Mouse (Mus musculus) forebrain, embryonic 11.5 days (tissue): ENCODE measurements around the gene Drap1. TPM values are rescaled to one million over a fixed set of nuclear protein-coding genes. Genes with fewer than 3 reads are reported as not detected.

Experiments
- ATAC-seq: fragments of 200-750 bp; cut with Nextera tagmentation; replicated peaks from 2 replicates; pipeline ENCODE4 v1.8.0; 2017; ENCODE audit warnings: moderate TSS enrichment; ENCODE audit not compliant: low FRiP score
- DNase-seq: peaks from one replicate; pipeline ENCODE4 v3.0.0-alpha.2; 2017; ENCODE audit warnings: low spot score
- H3K27ac ChIP-seq: fragments of 300-500 bp; sonication (generic); 2 replicates; pipeline ENCODE4 v1.5.1; 2014; ENCODE audit warnings: low read depth, low read length
- H3K27me3 ChIP-seq: fragments of 300-500 bp; sonication (generic); 2 replicates; pipeline ENCODE4 v1.6.1; 2014; ENCODE audit warnings: mild to moderate bottlenecking, low read length, mixed read lengths; ENCODE audit not compliant: control insufficient read depth, insufficient read depth
- H3K36me3 ChIP-seq: fragments of 300-500 bp; sonication (generic); 2 replicates; pipeline ENCODE4 v1.6.1; 2014; ENCODE audit warnings: mild to moderate bottlenecking, low read length, moderate library complexity, mixed read lengths; ENCODE audit not compliant: control insufficient read depth, insufficient read depth
- H3K4me1 ChIP-seq: fragments of 300-500 bp; sonication (generic); replicated peaks from 2 replicates; pipeline ENCODE4 v1.6.1; 2014; ENCODE audit warnings: low read length, mixed read lengths; ENCODE audit not compliant: control insufficient read depth, insufficient read depth
- H3K4me2 ChIP-seq: fragments of 300-500 bp; sonication (generic); 2 replicates; pipeline ENCODE4 v1.6.1; 2014; ENCODE audit warnings: low read depth, mild to moderate bottlenecking, low read length, moderate library complexity, mixed read lengths; ENCODE audit not compliant: severe bottlenecking
- H3K4me3 ChIP-seq: fragments of 300-500 bp; sonication (generic); 2 replicates; pipeline ENCODE4 v1.5.1; 2014; ENCODE audit warnings: low read depth, low read length
- H3K9ac ChIP-seq: fragments of 300-500 bp; sonication (generic); 2 replicates; pipeline ENCODE4 v1.6.1; 2014; ENCODE audit warnings: low read length
- H3K9me3 ChIP-seq: fragments of 300-500 bp; sonication (generic); 2 replicates; pipeline ENCODE4 v1.6.1; 2016; ENCODE audit warnings: low read length, mixed read lengths; ENCODE audit not compliant: control insufficient read depth
- WGBS: fragments of 180-500 bp; shearing (Covaris S2); extraction: QIAGEN DNeasy Blood & Tissue Kit; methylation state at CpG from one replicate; pipeline ENCODE4 v1.1.7; 2014; 5-methylcytosine and 5-hydroxymethylcytosine counted together
- polyA plus RNA-seq: library from polyadenylated mRNA; unstranded; fragments of >200 nt; fragmentation: Nextera tagmentation; extraction: Ambion mirVana; gene quantifications from 2 replicates; pipeline ENCODE4 v1.2.1, GENCODE M21; 2014

The Drap1 gene
- polyA plus RNA-seq, 1 experiment from 2014 or later = 202 TPM

DNA sequence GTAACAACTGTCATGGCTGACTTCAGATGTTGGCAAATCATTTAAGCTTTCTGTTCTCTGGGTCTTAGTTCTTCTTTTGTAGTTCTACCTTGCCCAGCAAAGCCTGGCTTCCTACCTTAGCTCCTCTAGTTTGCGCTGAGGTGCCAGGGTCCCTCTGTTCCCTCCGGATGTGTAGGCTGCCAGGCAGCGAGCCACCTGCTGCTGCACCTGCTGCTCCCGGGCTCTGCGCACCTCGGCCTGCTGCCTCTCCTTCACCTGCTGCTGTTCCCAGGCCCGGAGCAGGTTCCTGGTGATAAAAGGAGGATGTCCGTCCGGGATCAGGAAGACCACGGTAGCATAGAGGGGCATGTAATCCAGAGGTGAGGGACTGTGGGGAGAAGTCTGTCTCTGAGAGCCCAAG, 30.6 kb downstream of the Drap1 start:
- ATAC-seq (no peak), DNase-seq (no peak)
- H3K27ac ChIP-seq = no peak overlapping the region
- no peak overlapping the region for H3K4me2 ChIP-seq
- WGBS = 60% methylated on average over 10 of the region's 10 CpGs
- H3K27me3 ChIP-seq = no peaks in the 10 kb centered on the region
- H3K9me3 ChIP-seq = no peaks in the 10 kb centered on the region
- H3K9ac ChIP-seq = no peak overlapping the region
- no peaks in the 10 kb centered on the region; the same call in 1 of the 2 replicates for H3K36me3 ChIP-seq
- no peak overlapping the region for H3K4me3 ChIP-seq
- peaks cover 8% of the 10 kb centered on the region for H3K4me1 ChIP-seq

- Histone ChIP-seq H3K27ac (no peak overlapping the region), H3K4me2 (no peak overlapping the region), H3K4me3 (no peak overlapping the region), H3K4me1 (peaks cover 8% of the 10 kb centered on the region), H3K36me3 (no peaks in the 10 kb centered on the region; the same call in 1 of the 2 replicates), H3K9me3 (no peaks in the 10 kb centered on the region), H3K27me3 (no peaks in the 10 kb centered on the region), H3K9ac (no peak overlapping the region)
- ATAC-seq (no peak), DNase-seq (no peak)
- 76% methylated on average over 4 of the region's 4 CpGs for WGBS
Measured at GRCm38 (mm10) chr19:5392892-5393291, 31.9 kb downstream of the Drap1 start.

DNA sequence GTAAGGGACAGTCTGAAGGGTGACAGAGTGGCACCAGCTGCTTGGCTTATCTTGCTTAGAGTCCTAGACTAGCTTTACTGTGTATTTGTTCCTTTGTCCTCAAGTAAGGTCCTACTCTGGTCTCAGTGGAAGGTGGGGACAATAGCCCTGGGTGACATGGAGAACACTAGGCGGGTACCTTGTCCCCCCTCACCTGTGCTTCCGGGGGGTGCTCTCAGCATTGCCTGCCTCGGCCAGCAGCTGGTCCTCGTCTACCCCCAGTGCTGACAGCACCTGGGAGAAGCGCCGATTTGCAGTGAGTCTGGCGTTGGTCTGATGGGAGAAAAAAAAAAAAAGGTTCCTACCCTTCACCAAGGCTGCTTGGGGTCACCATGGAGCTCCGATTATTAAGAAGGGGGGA, 34.4 kb downstream of the Drap1 start:
- no peak overlapping the region; the same call in 1 of the 2 replicates for H3K4me2 ChIP-seq

DNA sequence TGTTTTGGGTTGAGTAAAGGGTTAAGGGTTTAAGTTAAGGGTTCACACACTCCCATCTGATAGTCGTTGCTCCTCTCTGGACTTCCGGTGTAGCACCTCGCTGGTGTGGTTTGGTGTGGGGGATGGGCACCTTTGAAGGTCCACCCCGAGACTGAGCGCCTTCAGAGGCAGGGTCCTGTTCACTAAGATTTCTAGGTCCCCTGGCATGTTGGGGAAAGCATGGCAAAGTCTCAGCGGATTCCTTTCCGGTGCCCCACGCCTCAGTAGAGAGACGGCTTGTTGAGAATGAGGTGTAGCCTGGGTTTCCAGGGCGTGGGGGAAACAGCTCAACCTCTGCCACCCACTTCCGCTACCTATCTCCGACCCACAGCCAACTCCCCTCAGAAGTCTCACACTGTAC, 35.1 kb downstream of the Drap1 start:
- 62% methylated on average over 12 of the region's 12 CpGs for WGBS
- peaks cover 18% of the 10 kb centered on the region for H3K4me1 ChIP-seq
- H3K27ac ChIP-seq = no peak overlapping the region
- ATAC-seq = no peak
- no peaks in the 10 kb centered on the region for H3K9me3 ChIP-seq
- no peaks in the 10 kb centered on the region for H3K27me3 ChIP-seq
- H3K9ac ChIP-seq = peak overlapping the region; percentile 35; the same call in 1 of the 2 replicates
- DNase-seq = peak; percentile 56
- peak overlapping the region; percentile 99 for H3K4me3 ChIP-seq
- H3K4me2 ChIP-seq = peak overlapping the region; percentile 91
- no peaks in the 10 kb centered on the region; the same call in 1 of the 2 replicates for H3K36me3 ChIP-seq

More for the DNA sequence above, 34.4 kb downstream of the Drap1 start:
- H3K4me1 ChIP-seq = peaks cover 18% of the 10 kb centered on the region
- H3K27me3 ChIP-seq = no peaks in the 10 kb centered on the region
- WGBS = 86% methylated on average over 8 of the region's 8 CpGs
- ATAC-seq (no peak), DNase-seq (no peak)
- no peak overlapping the region for H3K4me3 ChIP-seq
- no peak overlapping the region for H3K9ac ChIP-seq
- H3K9me3 ChIP-seq = no peaks in the 10 kb centered on the region
- no peaks in the 10 kb centered on the region; the same call in 1 of the 2 replicates for H3K36me3 ChIP-seq
- no peak overlapping the region for H3K27ac ChIP-seq

GRCm38 (mm10) chr19:5388588-5389242, 36.1 kb downstream of the Drap1 start, which contains the start of gene Sart1:
Sart1 (minus strand) TSS chr19:5388703.
- Histone ChIP-seq H3K4me3 (peak within 1 kb of the TSS; percentile 99), H3K27me3 (no peaks in the 10 kb centered on the region), H3K9me3 (no peaks in the 10 kb centered on the region), H3K4me2 (peak within 1 kb of the TSS; percentile 91), H3K36me3 (peaks cover 7% of the 10 kb centered on the region; the same call in 1 of the 2 replicates), H3K27ac (peak within 1 kb of the TSS; percentile 66; the same call in 1 of the 2 replicates), H3K9ac (peak within 1 kb of the TSS; percentile 87), H3K4me1 (peaks cover 18% of the 10 kb centered on the region)
- WGBS = 2% methylated on average over 42 of the region's 43 CpGs
- peak; percentile 96 for DNase-seq
- peak; percentile 96 for ATAC-seq

- ATAC-seq (peak; percentile 69), DNase-seq (peak; percentile 76)
- under 1% methylated on average over 43 of the region's 43 CpGs for WGBS
- peak overlapping the region; percentile 51; the same call in 1 of the 2 replicates for H3K27ac ChIP-seq
- no peaks in the 10 kb centered on the region for H3K27me3 ChIP-seq
- H3K9ac ChIP-seq = peak overlapping the region; percentile 87
- H3K36me3 ChIP-seq = peaks cover 13% of the 10 kb centered on the region; the same call in 1 of the 2 replicates
- H3K9me3 ChIP-seq = no peaks in the 10 kb centered on the region
- H3K4me3 ChIP-seq = peak overlapping the region; percentile 99
- peaks cover 18% of the 10 kb centered on the region for H3K4me1 ChIP-seq
- H3K4me2 ChIP-seq = peak overlapping the region; percentile 91
Measured at GRCm38 (mm10) chr19:5388011-5388441, 36.8 kb downstream of the Drap1 start.

DNA sequence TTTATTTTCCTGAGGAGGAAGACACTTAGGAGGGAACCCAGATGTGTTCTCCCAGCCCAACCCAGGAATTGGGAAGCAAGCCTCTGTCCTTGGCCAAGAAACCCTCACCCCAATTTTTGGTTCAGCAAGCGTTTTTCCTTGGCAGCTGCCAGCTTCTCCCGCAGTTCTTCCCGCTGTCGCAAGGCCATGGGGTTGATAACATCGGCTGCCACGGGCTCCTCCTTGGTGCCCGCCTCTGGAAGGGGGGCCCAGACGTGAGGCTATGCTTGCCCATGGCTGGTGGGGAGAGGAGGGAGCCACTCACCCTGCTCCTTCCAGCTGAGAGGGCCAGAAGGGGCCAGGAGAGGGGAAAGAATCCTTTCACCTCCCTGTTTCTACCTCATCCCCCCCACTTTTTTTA, 40.1 kb downstream of the Drap1 start:
- ATAC-seq = no peak
- no peak overlapping the region for H3K4me2 ChIP-seq
- no peak for DNase-seq
- H3K4me3 ChIP-seq = no peak overlapping the region
- H3K36me3 ChIP-seq = peaks cover 33% of the 10 kb centered on the region; the same call in 1 of the 2 replicates
- H3K9ac ChIP-seq = no peak overlapping the region
- WGBS = 92% methylated on average over 8 of the region's 8 CpGs
- H3K27ac ChIP-seq = no peak overlapping the region
- H3K4me1 ChIP-seq = peaks cover 12% of the 10 kb centered on the region; the same call in 1 of the 2 replicates
- H3K9me3 ChIP-seq = no peaks in the 10 kb centered on the region
- no peaks in the 10 kb centered on the region for H3K27me3 ChIP-seq

- no peak for DNase-seq
- Histone ChIP-seq H3K4me3 (no peak overlapping the region), H3K4me2 (no peak overlapping the region), H3K9ac (no peak overlapping the region), H3K27ac (no peak overlapping the region), H3K36me3 (peaks cover 39% of the 10 kb centered on the region), H3K27me3 (no peaks in the 10 kb centered on the region), H3K9me3 (no peaks in the 10 kb centered on the region), H3K4me1 (peaks cover 10% of the 10 kb centered on the region; the same call in 1 of the 2 replicates)
- 94% methylated on average over 12 of the region's 12 CpGs for WGBS
- no peak for ATAC-seq
Measured at GRCm38 (mm10) chr19:5383326-5383725, 41.5 kb downstream of the Drap1 start.
